ENCODE assay signal across 26 mouse cellular contexts in the genomic region with DNA sequence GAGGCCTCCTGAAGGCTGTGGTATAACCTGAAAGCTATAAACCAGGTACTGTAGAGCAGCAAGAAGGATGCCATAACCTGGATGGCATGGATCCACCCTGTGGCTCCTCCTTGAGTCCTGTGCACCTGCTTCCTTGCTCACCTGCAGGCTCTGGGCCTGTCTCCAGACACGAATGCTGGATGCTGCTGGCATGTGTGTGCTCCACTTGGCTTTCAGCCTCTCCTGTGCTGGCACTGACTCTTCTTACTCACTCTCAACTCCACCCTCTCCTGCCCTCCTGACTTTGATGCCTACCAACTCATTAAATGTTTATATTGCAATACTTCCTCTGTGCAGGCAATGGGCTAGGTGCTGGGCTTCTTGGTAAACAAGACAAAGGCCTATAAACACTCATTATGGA. TPM values are rescaled to one million over a fixed set of nuclear protein-coding genes. Genes with fewer than 3 reads are reported as not detected.
DNase-seq lines count a peak whose midpoint lies in the region; ATAC-seq lines count a peak whose summit lies in the region.
"Had no signal": no experiment of that assay in that cellular context is flagged by ENCODE, and none has a peak within 500 bp of the region (broad histone marks: within the 10 kb centered on the region; RNA-seq: fewer than 3 reads in every experiment).

No protein-coding gene starts in this region.

- H3K9ac ChIP-seq in hindbrain, embryonic 15.5 days, result no peak overlapping the region
- no peak overlapping the region for H3K9ac ChIP-seq in hindbrain, embryonic 13.5 days
- H3K9ac ChIP-seq: embryonic facial prominence, embryonic 12.5 days; forebrain, embryonic 13.5 days; heart, embryonic 12.5 days; hindbrain, embryonic 14.5 days; intestine, embryonic 15.5 days; limb, embryonic 12.5 days; liver, embryonic 13.5 days; midbrain, embryonic 13.5 days had no signal

- ATAC-seq in hindbrain, embryonic 15.5 days (ENCODE audit: low FRiP score, low read depth), result 0 out of 2 replicates have a peak, but pooled peaks have one; percentile 15
- ATAC-seq in hindbrain, embryonic 13.5 days (ENCODE audit: low FRiP score), result no peak
- peak; percentile 86 for ATAC-seq in cerebellum, adult (ENCODE audit: insufficient number of reproducible peaks, low FRiP score, low TSS enrichment)
- ATAC-seq: forebrain, embryonic 13.5 days; intestine, embryonic 15.5 days; midbrain, embryonic 13.5 days had no signal

- H3K4me3 ChIP-seq in hindbrain, embryonic 15.5 days, result no peak overlapping the region
- H3K4me3 ChIP-seq in hindbrain, embryonic 13.5 days, result no peak overlapping the region
- H3K4me3 ChIP-seq: embryonic facial prominence, embryonic 12.5 days; forebrain, embryonic 13.5 days; gastrocnemius, adult 2 months; heart, embryonic 12.5 days; intestine, embryonic 15.5 days; layer of hippocampus, adult 2 months; limb, embryonic 12.5 days; liver, embryonic 13.5 days; megakaryocyte, embryonic 14.5 days; midbrain, embryonic 13.5 days had no signal

- peak; percentile 84 to 86 for DNase-seq in cerebellum, adult 18-20 months
- DNase-seq in cerebellum, postnatal 14 days, result peak; percentile 92 to 95
- DNase-seq in B cell, adult 2 months, result no peak
- no peak for DNase-seq in embryo, embryonic 9.5 days (ENCODE audit: extremely low spot score)
- DNase-seq in right cerebral cortex, postnatal 36 days (ENCODE audit: low spot score in 2 of 2), result no peak
- DNase-seq: adrenal gland, postnatal 14 days; gastrocnemius, adult 2 months; heart, postnatal 14 days; kidney, adult 8-10 months; kidney, postnatal 10 days; liver, embryonic 13.5 days; lung, adult 2 months; right cerebral cortex, postnatal 25 days; thymus, postnatal 14 days had no signal

- 76% methylated on average over 1 of the region's 1 CpGs for WGBS in hindbrain, embryonic 15.5 days
- 62% methylated on average over 1 of the region's 1 CpGs for WGBS in hindbrain, embryonic 13.5 days

- no peak overlapping the region for H3K4me2 ChIP-seq in hindbrain, embryonic 15.5 days
- H3K4me2 ChIP-seq in hindbrain, embryonic 13.5 days, result no peak overlapping the region
- H3K4me2 ChIP-seq: embryonic facial prominence, embryonic 12.5 days; forebrain, embryonic 13.5 days; heart, embryonic 12.5 days; hindbrain, embryonic 14.5 days; intestine, embryonic 15.5 days; limb, embryonic 12.5 days; liver, embryonic 13.5 days; midbrain, embryonic 13.5 days had no signal

- H3K27me3 ChIP-seq in hindbrain, embryonic 15.5 days, result no peaks in the 10 kb centered on the region
- no peaks in the 10 kb centered on the region for H3K27me3 ChIP-seq in hindbrain, embryonic 13.5 days
- H3K27me3 ChIP-seq: embryonic facial prominence, embryonic 12.5 days; forebrain, embryonic 13.5 days; heart, embryonic 12.5 days; intestine, embryonic 15.5 days; limb, embryonic 12.5 days; liver, embryonic 13.5 days; midbrain, embryonic 13.5 days had no signal

- no peaks in the 10 kb centered on the region for H3K36me3 ChIP-seq in hindbrain, embryonic 15.5 days
- no peaks in the 10 kb centered on the region for H3K36me3 ChIP-seq in hindbrain, embryonic 13.5 days
- H3K36me3 ChIP-seq: embryonic facial prominence, embryonic 12.5 days; heart, embryonic 12.5 days; intestine, embryonic 15.5 days; limb, embryonic 12.5 days; liver, embryonic 13.5 days; midbrain, embryonic 13.5 days had no signal

- H3K9me3 ChIP-seq in hindbrain, embryonic 15.5 days, result no peaks in the 10 kb centered on the region
- H3K9me3 ChIP-seq in hindbrain, embryonic 13.5 days, result no peaks in the 10 kb centered on the region
- H3K9me3 ChIP-seq: embryonic facial prominence, embryonic 12.5 days; forebrain, embryonic 13.5 days; heart, embryonic 12.5 days; intestine, embryonic 15.5 days; limb, embryonic 12.5 days; liver, embryonic 13.5 days; megakaryocyte, embryonic 14.5 days; midbrain, embryonic 13.5 days had no signal

- H3K4me1 ChIP-seq in hindbrain, embryonic 15.5 days (replicated peaks), result no peaks in the 10 kb centered on the region
- no peaks in the 10 kb centered on the region for H3K4me1 ChIP-seq in hindbrain, embryonic 13.5 days (replicated peaks)
- H3K4me1 ChIP-seq: embryonic facial prominence, embryonic 12.5 days; forebrain, embryonic 13.5 days; heart, embryonic 12.5 days; intestine, embryonic 15.5 days; limb, embryonic 12.5 days; megakaryocyte, embryonic 14.5 days; midbrain, embryonic 13.5 days had no signal

- no peak overlapping the region for H3K27ac ChIP-seq in hindbrain, embryonic 15.5 days (replicated peaks)
- H3K27ac ChIP-seq in hindbrain, embryonic 13.5 days, result no peak overlapping the region
- H3K27ac ChIP-seq: embryonic facial prominence, embryonic 12.5 days; forebrain, embryonic 13.5 days; gastrocnemius, adult 2 months; hindbrain, embryonic 14.5 days; intestine, embryonic 15.5 days; layer of hippocampus, adult 2 months; limb, embryonic 12.5 days; liver, embryonic 13.5 days; midbrain, embryonic 13.5 days had no signal

RNA-seq across cellular contexts. Expression of a gene that starts 43.3 kb away (rescaled TPM):
- polyA plus RNA-seq in hindbrain, embryonic 15.5 days (2015; fragmentation: Nextera tagmentation; extraction: Ambion mirVana), result 181 and 183 TPM in 2 replicates
- polyA plus RNA-seq in hindbrain, embryonic 13.5 days (2015; fragmentation: Nextera tagmentation; extraction: Ambion mirVana), result 219 TPM in 2 replicates

Comparison
In these comparisons a context has a peak if more than half of its experiments do, and no peak if none do; other contexts are left out.
1. DNase-seq: peak in cerebellum, adult 18-20 months (2 of 2) and cerebellum, postnatal 14 days (2 of 2); none in B cell, adult 2 months (0 of 2), embryo, embryonic 9.5 days (single experiment) and right cerebral cortex, postnatal 36 days (0 of 2).